Mouse (Mus musculus): ENCODE measurements around the gene Gm11127. TPM values are rescaled to one million over a fixed set of nuclear protein-coding genes. Genes with fewer than 3 reads are reported as not detected.
A peak's percentile ranks its signal among the peaks of the same experiment; 100 is the strongest.
"Not testable (repeated sequence)": the region's sequence is repeated elsewhere in the genome, so short reads cannot be mapped to it uniquely, and the experiment has no call there.

Gene Gm11127
- polyA plus RNA-seq (2015; fragmentation: Nextera tagmentation; extraction: Ambion mirVana) = not detected in 2 replicates

DNA sequence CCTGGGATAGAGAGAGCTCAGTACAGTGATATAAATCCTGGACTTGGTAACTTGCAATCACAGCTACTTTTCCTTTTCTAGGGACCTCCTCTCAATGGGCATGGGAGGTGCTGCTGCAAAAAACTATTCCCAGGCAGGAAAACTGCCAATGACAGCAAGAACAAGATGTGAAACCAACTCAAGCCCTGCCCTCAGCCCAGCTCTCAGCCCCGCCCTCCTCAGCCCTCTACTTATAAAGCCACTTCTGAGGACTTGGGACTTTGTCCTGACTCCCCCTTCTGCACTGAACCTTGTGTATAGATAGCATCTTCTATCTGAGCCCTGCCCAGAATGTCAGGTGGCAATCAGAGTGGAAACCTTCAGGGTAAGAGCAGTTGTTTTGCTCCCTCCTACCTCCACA, at the start of gene Gm11127:
Gene Gm11127, minus strand, starts transcription at position 10 of the 400 bp plus-strand sequence.
- 42% methylated on average over 1 of the region's 1 CpGs for WGBS

GRCm38 (mm10) chr17:36102091-36102490, 43.9 kb upstream of the Gm11127 start:
- not testable (repeated sequence) for H3K4me1 ChIP-seq (ENCODE audit: control insufficient read depth, insufficient read depth, low read depth, low read length)

More for the DNA sequence above, at the start of gene Gm11127:
- not testable (repeated sequence) for ATAC-seq; H3K4me2 ChIP-seq (ENCODE audit: low read length); H3K36me3 ChIP-seq (ENCODE audit: control insufficient read depth, insufficient read depth, low read length); H3K9ac ChIP-seq (ENCODE audit: low read depth, low read length); H3K27ac ChIP-seq (ENCODE audit: low read depth, low read length); H3K4me1 ChIP-seq (ENCODE audit: control insufficient read depth, insufficient read depth, low read depth, low read length); H3K4me3 ChIP-seq (ENCODE audit: low read length); H3K9me3 ChIP-seq (ENCODE audit: control insufficient read depth, low read length); H3K27me3 ChIP-seq (replicated peaks; ENCODE audit: control insufficient read depth, insufficient read depth, low read length)

GRCm38 (mm10) chr17:36099603-36100002, 41.4 kb upstream of the Gm11127 start:
- ATAC-seq; H3K4me2 ChIP-seq (ENCODE audit: low read length); H3K9me3 ChIP-seq (ENCODE audit: control insufficient read depth, low read length); H3K27me3 ChIP-seq (replicated peaks; ENCODE audit: control insufficient read depth, insufficient read depth, low read length); H3K27ac ChIP-seq (ENCODE audit: low read depth, low read length); H3K4me3 ChIP-seq (ENCODE audit: low read length); H3K36me3 ChIP-seq (ENCODE audit: control insufficient read depth, insufficient read depth, low read length); H3K4me1 ChIP-seq (ENCODE audit: control insufficient read depth, insufficient read depth, low read depth, low read length); H3K9ac ChIP-seq (ENCODE audit: low read depth, low read length): not testable (repeated sequence)
- 41% methylated on average over 2 of the region's 2 CpGs for WGBS

More at GRCm38 (mm10) chr17:36102091-36102490, 43.9 kb upstream of the Gm11127 start:
- not testable (repeated sequence) for H3K27me3 ChIP-seq (replicated peaks; ENCODE audit: control insufficient read depth, insufficient read depth, low read length); H3K4me2 ChIP-seq (ENCODE audit: low read length); H3K4me3 ChIP-seq (ENCODE audit: low read length); H3K9ac ChIP-seq (ENCODE audit: low read depth, low read length); H3K9me3 ChIP-seq (ENCODE audit: control insufficient read depth, low read length); H3K36me3 ChIP-seq (ENCODE audit: control insufficient read depth, insufficient read depth, low read length); ATAC-seq; H3K27ac ChIP-seq (ENCODE audit: low read depth, low read length)
- WGBS = 67% methylated on average over 11 of the region's 12 CpGs

DNA sequence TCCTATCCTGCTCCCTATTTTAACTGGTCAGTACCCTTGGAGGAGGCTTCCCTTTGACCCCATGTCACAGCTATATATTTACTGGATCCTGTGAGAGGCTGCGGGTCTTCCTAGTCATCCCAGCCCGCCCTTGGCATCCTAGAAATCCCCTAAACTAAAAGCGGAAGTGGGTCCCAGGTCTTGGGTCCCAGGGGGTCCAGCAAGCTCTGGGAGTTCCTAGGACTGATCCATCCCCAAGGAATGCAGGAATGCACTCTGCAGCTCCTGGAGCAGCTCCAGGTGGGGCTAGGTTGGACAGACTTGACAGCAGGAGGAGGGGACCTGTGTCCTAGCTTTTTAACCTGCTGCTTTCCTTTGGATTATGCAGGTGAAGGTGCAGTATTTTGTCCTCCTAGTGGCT, 35.8 kb upstream of the Gm11127 start:
- H3K9me3 ChIP-seq (ENCODE audit: control insufficient read depth, low read length) = no peaks in the 10 kb centered on the region
- H3K36me3 ChIP-seq (ENCODE audit: control insufficient read depth, insufficient read depth, low read length) = no peaks in the 10 kb centered on the region
- no peak overlapping the region for H3K27ac ChIP-seq (ENCODE audit: low read depth, low read length)
- no peaks in the 10 kb centered on the region for H3K4me1 ChIP-seq (ENCODE audit: control insufficient read depth, insufficient read depth, low read depth, low read length)
- no peaks in the 10 kb centered on the region for H3K27me3 ChIP-seq (replicated peaks; ENCODE audit: control insufficient read depth, insufficient read depth, low read length)
- no peak overlapping the region for H3K4me3 ChIP-seq (ENCODE audit: low read length)
- H3K9ac ChIP-seq (ENCODE audit: low read depth, low read length) = no peak overlapping the region
- no peak overlapping the region for H3K4me2 ChIP-seq (ENCODE audit: low read length)
- no peak for ATAC-seq
- 15% methylated on average over 3 of the region's 3 CpGs for WGBS

DNA sequence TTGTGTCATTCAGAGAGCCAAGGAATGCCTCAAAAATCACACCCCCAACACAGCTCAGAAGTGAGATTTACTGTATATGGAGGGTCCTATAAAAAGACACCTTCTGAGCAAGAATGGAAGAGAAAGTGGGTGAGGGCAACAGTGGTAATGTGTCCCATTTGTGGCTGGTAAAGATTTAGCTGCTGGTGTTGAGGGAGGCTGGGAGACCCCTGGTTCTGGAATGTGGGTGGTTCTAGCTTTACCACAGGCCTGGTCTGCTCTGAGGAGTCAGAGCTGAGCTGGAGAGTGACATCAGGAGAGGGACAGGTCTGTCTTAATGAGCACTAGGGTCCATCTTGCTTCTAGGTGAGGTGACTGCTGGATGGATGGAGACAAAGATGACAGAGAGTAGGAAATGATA, 34.3 kb upstream of the Gm11127 start:
- not testable (repeated sequence) for H3K4me1 ChIP-seq (ENCODE audit: control insufficient read depth, insufficient read depth, low read depth, low read length)

DNA sequence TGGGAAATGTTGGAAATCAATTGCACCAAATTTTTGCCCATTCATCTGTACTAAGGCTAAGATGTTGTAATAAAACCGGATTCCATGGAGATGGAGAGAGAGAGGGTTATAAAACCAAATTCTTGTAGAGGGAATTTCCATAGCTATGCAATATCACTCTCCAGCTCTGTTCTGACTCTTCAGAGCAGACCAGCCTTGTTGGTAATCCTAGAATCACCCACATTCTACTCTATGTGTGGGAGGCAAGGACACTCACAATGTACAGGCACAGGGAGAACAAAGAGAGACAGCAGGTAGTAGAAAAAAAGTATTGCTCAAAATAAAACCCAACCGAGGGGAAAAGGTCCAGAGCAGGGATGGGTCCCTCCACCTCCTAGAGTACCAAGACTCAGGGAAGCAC, 33.8 kb upstream of the Gm11127 start:
- H3K27me3 ChIP-seq (replicated peaks; ENCODE audit: control insufficient read depth, insufficient read depth, low read length); H3K4me1 ChIP-seq (ENCODE audit: control insufficient read depth, insufficient read depth, low read depth, low read length); H3K27ac ChIP-seq (ENCODE audit: low read depth, low read length); H3K36me3 ChIP-seq (ENCODE audit: control insufficient read depth, insufficient read depth, low read length); H3K9me3 ChIP-seq (ENCODE audit: control insufficient read depth, low read length); H3K9ac ChIP-seq (ENCODE audit: low read depth, low read length); H3K4me2 ChIP-seq (ENCODE audit: low read length); ATAC-seq; H3K4me3 ChIP-seq (ENCODE audit: low read length): not testable (repeated sequence)
- no CpG with 5 or more reads among the region's 2 CpGs for WGBS

More for the DNA sequence above, 34.3 kb upstream of the Gm11127 start:
- ATAC-seq; H3K27me3 ChIP-seq (replicated peaks; ENCODE audit: control insufficient read depth, insufficient read depth, low read length); H3K9ac ChIP-seq (ENCODE audit: low read depth, low read length); H3K27ac ChIP-seq (ENCODE audit: low read depth, low read length); H3K4me3 ChIP-seq (ENCODE audit: low read length); H3K36me3 ChIP-seq (ENCODE audit: control insufficient read depth, insufficient read depth, low read length); H3K4me2 ChIP-seq (ENCODE audit: low read length); H3K9me3 ChIP-seq (ENCODE audit: control insufficient read depth, low read length): not testable (repeated sequence)

GRCm38 (mm10) chr17:36085976-36086375, 27.8 kb upstream of the Gm11127 start:
- H3K36me3 ChIP-seq (ENCODE audit: control insufficient read depth, insufficient read depth, low read length); ATAC-seq; H3K9me3 ChIP-seq (ENCODE audit: control insufficient read depth, low read length); H3K4me2 ChIP-seq (ENCODE audit: low read length); H3K27ac ChIP-seq (ENCODE audit: low read depth, low read length); H3K4me3 ChIP-seq (ENCODE audit: low read length); H3K9ac ChIP-seq (ENCODE audit: low read depth, low read length); H3K4me1 ChIP-seq (ENCODE audit: control insufficient read depth, insufficient read depth, low read depth, low read length); H3K27me3 ChIP-seq (replicated peaks; ENCODE audit: control insufficient read depth, insufficient read depth, low read length): not testable (repeated sequence)
- WGBS = 81% methylated on average over 1 of the region's 1 CpGs

- Histone ChIP-seq H3K9ac (ENCODE audit: low read depth, low read length) (peak overlapping the region; percentile 71), H3K27me3 (replicated peaks; ENCODE audit: control insufficient read depth, insufficient read depth, low read length) (peaks cover 3% of the 10 kb centered on the region), H3K4me1 (ENCODE audit: control insufficient read depth, insufficient read depth, low read depth, low read length) (peaks cover 6% of the 10 kb centered on the region; the same call in 1 of the 2 replicates), H3K9me3 (ENCODE audit: control insufficient read depth, low read length) (no peaks in the 10 kb centered on the region), H3K4me3 (ENCODE audit: low read length) (peak overlapping the region; percentile 56), H3K27ac (ENCODE audit: low read depth, low read length) (no peak overlapping the region), H3K36me3 (ENCODE audit: control insufficient read depth, insufficient read depth, low read length) (no peaks in the 10 kb centered on the region), H3K4me2 (ENCODE audit: low read length) (peak overlapping the region; percentile 94)
- under 1% methylated on average over 42 of the region's 42 CpGs for WGBS
- ATAC-seq = peak; percentile 50
Measured at GRCm38 (mm10) chr17:36083870-36084451, 25.8 kb upstream of the Gm11127 start.

GRCm38 (mm10) chr17:36083266-36083869, 25.2 kb upstream of the Gm11127 start:
- Histone ChIP-seq H3K4me1 (ENCODE audit: control insufficient read depth, insufficient read depth, low read depth, low read length) (peaks cover 6% of the 10 kb centered on the region; the same call in 1 of the 2 replicates), H3K4me3 (ENCODE audit: low read length) (peak overlapping the region; percentile 56)
- WGBS = under 1% methylated on average over 46 of the region's 46 CpGs

More at GRCm38 (mm10) chr17:36083266-36083869, 25.2 kb upstream of the Gm11127 start:
- Histone ChIP-seq H3K4me2 (ENCODE audit: low read length) (peak overlapping the region; percentile 94), H3K9me3 (ENCODE audit: control insufficient read depth, low read length) (no peaks in the 10 kb centered on the region), H3K27ac (ENCODE audit: low read depth, low read length) (no peak overlapping the region), H3K36me3 (ENCODE audit: control insufficient read depth, insufficient read depth, low read length) (no peaks in the 10 kb centered on the region), H3K9ac (ENCODE audit: low read depth, low read length) (peak overlapping the region; percentile 71), H3K27me3 (replicated peaks; ENCODE audit: control insufficient read depth, insufficient read depth, low read length) (peaks cover 3% of the 10 kb centered on the region)
- peak; percentile 81 for ATAC-seq
